Mouse (Mus musculus): ENCODE results near the gene Nt5c2. TPM values are rescaled to one million over a fixed set of nuclear protein-coding genes. Genes with fewer than 3 reads are reported as not detected.
"Not testable (repeated sequence)": the region's sequence is repeated elsewhere in the genome, so short reads cannot be mapped to it uniquely, and the experiment has no call there.

The Nt5c2 gene
- polyA plus RNA-seq, 1 experiment from 2014 or later: 45.3 TPM

DNA sequence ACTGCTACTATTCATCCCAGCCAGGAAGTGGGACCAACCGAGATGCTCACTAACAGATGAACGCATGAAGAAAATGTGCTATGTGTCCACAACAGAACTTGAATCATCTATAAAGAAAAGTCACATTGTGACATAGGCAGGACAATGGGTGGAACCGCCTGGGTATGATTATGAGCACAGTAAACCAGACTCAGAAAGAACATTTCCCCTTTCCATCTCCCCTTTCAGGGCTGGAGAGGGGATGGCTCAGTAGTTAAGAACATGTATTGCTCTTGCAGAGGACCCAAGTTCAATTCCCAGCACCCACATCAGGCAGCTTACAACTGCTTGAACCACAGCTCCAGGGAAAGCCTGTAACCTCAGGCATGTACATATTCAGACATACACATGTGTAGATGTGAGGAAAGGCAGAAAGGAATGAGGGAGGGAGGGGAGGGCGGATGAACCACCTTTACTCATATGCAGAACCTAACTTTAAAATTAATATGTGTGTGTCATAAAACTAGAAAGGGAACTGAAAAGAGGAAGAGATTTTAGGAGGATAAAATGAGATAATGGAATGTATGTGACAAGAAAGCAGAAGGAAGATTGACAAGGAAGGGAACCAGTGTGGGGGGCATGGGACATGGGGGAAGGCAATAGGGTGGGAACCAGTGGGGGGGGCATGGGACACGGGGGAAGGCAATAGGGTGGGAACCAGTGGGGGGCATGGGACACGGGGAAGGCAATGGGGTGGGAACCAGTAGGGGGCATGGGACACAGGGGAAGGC is 11.0 kb downstream of the Nt5c2 start:
- H3K4me1 ChIP-seq (ENCODE audit: insufficient read depth, low read depth, low read length): no peaks in the 10 kb centered on the region
- H3K27me3 ChIP-seq (replicated peaks; ENCODE audit: insufficient read depth, low read length): no peaks in the 10 kb centered on the region
- H3K9me3 ChIP-seq (ENCODE audit: low read length): no peaks in the 10 kb centered on the region
- ATAC-seq: no peak
- no peak for DNase-seq (ENCODE audit: low spot score)
- 61% methylated on average over 6 of the region's 6 CpGs for WGBS
- H3K9ac ChIP-seq (replicated peaks; ENCODE audit: low read depth): no peak overlapping the region
- TF ChIP-seq EP300 (IDR thresholded peaks at IDR 0.05): no peak
- TF ChIP-seq CTCF (IDR thresholded peaks at IDR 0.05): no peak
- no peak overlapping the region for H3K4me3 ChIP-seq (ENCODE audit: low read depth, low read length)
- no peaks in the 10 kb centered on the region for H3K36me3 ChIP-seq (ENCODE audit: insufficient read depth, low read length)
- H3K27ac ChIP-seq (ENCODE audit: low read length): no peak overlapping the region
- H3K4me2 ChIP-seq (replicated peaks; ENCODE audit: low read depth, low read length): no peak overlapping the region

- H3K9me3 ChIP-seq (ENCODE audit: low read length); H3K9ac ChIP-seq (replicated peaks; ENCODE audit: low read depth); H3K4me1 ChIP-seq (ENCODE audit: insufficient read depth, low read depth, low read length); DNase-seq (ENCODE audit: low spot score); H3K27me3 ChIP-seq (replicated peaks; ENCODE audit: insufficient read depth, low read length); H3K4me3 ChIP-seq (ENCODE audit: low read depth, low read length); H3K27ac ChIP-seq (ENCODE audit: low read length); H3K36me3 ChIP-seq (ENCODE audit: insufficient read depth, low read length); ATAC-seq; H3K4me2 ChIP-seq (replicated peaks; ENCODE audit: low read depth, low read length): not testable (repeated sequence)
- WGBS: 56% methylated on average over 2 of the region's 3 CpGs
Observed at GRCm38 (mm10) chr19:47000357-47000756, 14.6 kb downstream of the Nt5c2 start.

DNA sequence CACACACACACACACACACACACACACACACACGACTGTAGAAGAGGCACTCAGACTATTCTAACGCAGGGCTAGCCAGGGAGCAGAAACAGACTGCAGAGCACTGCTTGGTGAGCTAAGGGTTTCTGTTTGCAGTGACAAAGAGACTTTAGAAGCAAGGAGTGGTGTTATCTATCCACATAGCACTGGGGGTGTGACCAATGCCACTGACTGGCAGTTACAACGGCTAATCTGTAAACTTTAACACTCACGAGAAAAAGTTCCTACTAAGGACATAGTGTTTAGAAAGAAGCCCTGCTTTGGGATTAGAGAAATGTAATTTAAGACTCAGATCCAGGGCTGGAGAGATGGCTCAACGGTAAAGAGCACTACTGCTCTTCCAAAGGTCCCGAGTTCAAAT is 15.2 kb downstream of the Nt5c2 start:
- TF ChIP-seq CTCF (IDR thresholded peaks at IDR 0.05): no peak
- no peak for TF ChIP-seq EP300 (IDR thresholded peaks at IDR 0.05)
- Histone ChIP-seq H3K36me3 (ENCODE audit: insufficient read depth, low read length) (no peaks in the 10 kb centered on the region), H3K4me2 (replicated peaks; ENCODE audit: low read depth, low read length) (no peak overlapping the region), H3K27ac (ENCODE audit: low read length) (no peak overlapping the region), H3K9ac (replicated peaks; ENCODE audit: low read depth) (no peak overlapping the region), H3K27me3 (replicated peaks; ENCODE audit: insufficient read depth, low read length) (no peaks in the 10 kb centered on the region), H3K4me1 (ENCODE audit: insufficient read depth, low read depth, low read length) (no peaks in the 10 kb centered on the region), H3K4me3 (ENCODE audit: low read depth, low read length) (no peak overlapping the region), H3K9me3 (ENCODE audit: low read length) (no peaks in the 10 kb centered on the region)
- DNase-seq (ENCODE audit: low spot score) (no peak), ATAC-seq (no peak)
- WGBS: 61% methylated on average over 6 of the region's 6 CpGs

GRCm38 (mm10) chr19:46998953-46999352 is 16.0 kb downstream of the Nt5c2 start:
- Histone ChIP-seq H3K27ac (ENCODE audit: low read length) (no peak overlapping the region), H3K27me3 (replicated peaks; ENCODE audit: insufficient read depth, low read length) (no peaks in the 10 kb centered on the region), H3K4me1 (ENCODE audit: insufficient read depth, low read depth, low read length) (no peaks in the 10 kb centered on the region), H3K4me3 (ENCODE audit: low read depth, low read length) (no peak overlapping the region), H3K9ac (replicated peaks; ENCODE audit: low read depth) (no peak overlapping the region), H3K4me2 (replicated peaks; ENCODE audit: low read depth, low read length) (no peak overlapping the region), H3K9me3 (ENCODE audit: low read length) (no peaks in the 10 kb centered on the region), H3K36me3 (ENCODE audit: insufficient read depth, low read length) (no peaks in the 10 kb centered on the region)
- 81% methylated on average over 4 of the region's 4 CpGs for whole genome bisulfite sequencing
- ATAC-seq (no peak), DNase-seq (ENCODE audit: low spot score) (no peak)
- TF ChIP-seq CTCF (IDR thresholded peaks at IDR 0.05) (no peak), EP300 (IDR thresholded peaks at IDR 0.05) (no peak)

GRCm38 (mm10) chr19:46998168-46998870 is 16.6 kb downstream of the Nt5c2 start:
- no peak for DNase-seq (ENCODE audit: low spot score)
- no peak overlapping the region for H3K4me2 ChIP-seq (replicated peaks; ENCODE audit: low read depth, low read length)
- H3K36me3 ChIP-seq (ENCODE audit: insufficient read depth, low read length): no peaks in the 10 kb centered on the region
- 67% methylated on average over 8 of the region's 8 CpGs for WGBS
- H3K9me3 ChIP-seq (ENCODE audit: low read length): no peaks in the 10 kb centered on the region
- H3K4me1 ChIP-seq (ENCODE audit: insufficient read depth, low read depth, low read length): no peaks in the 10 kb centered on the region
- H3K9ac ChIP-seq (replicated peaks; ENCODE audit: low read depth): no peak overlapping the region
- ATAC-seq: no peak
- no peaks in the 10 kb centered on the region for H3K27me3 ChIP-seq (replicated peaks; ENCODE audit: insufficient read depth, low read length)
- no peak overlapping the region for H3K27ac ChIP-seq (ENCODE audit: low read length)
- H3K4me3 ChIP-seq (ENCODE audit: low read depth, low read length): no peak overlapping the region
- TF ChIP-seq CTCF (IDR thresholded peaks at IDR 0.05) (no peak), EP300 (IDR thresholded peaks at IDR 0.05) (no peak)

DNA sequence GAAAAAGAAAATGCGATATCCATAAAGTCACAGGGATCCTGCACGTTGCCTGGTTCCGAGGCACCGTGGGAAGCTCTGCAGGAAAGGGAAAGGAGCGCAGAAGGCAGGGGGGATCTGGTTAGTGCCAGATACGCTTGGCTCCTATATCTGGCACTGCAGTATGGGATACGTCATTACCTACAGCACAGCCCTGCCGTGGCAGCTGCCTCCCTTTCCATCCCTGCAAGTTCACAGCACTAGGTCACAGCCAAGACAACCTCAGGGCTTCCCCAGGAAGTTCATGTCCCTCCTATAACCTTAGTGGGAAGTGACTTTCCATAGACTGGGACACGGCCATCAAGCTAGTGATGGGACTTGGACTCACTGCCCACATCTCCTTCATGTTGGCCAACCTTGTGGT is 18.9 kb downstream of the Nt5c2 start:
- Histone ChIP-seq H3K9ac (replicated peaks; ENCODE audit: low read depth) (no peak overlapping the region), H3K9me3 (ENCODE audit: low read length) (no peaks in the 10 kb centered on the region), H3K4me1 (ENCODE audit: insufficient read depth, low read depth, low read length) (no peaks in the 10 kb centered on the region), H3K27ac (ENCODE audit: low read length) (no peak overlapping the region), H3K4me3 (ENCODE audit: low read depth, low read length) (no peak overlapping the region), H3K36me3 (ENCODE audit: insufficient read depth, low read length) (no peaks in the 10 kb centered on the region), H3K4me2 (replicated peaks; ENCODE audit: low read depth, low read length) (no peak overlapping the region), H3K27me3 (replicated peaks; ENCODE audit: insufficient read depth, low read length) (no peaks in the 10 kb centered on the region)
- TF ChIP-seq EP300 (IDR thresholded peaks at IDR 0.05) (no peak), CTCF (IDR thresholded peaks at IDR 0.05) (no peak)
- no peak for ATAC-seq
- DNase-seq (ENCODE audit: low spot score): no peak
- WGBS: 79% methylated on average over 9 of the region's 9 CpGs

Measured in lung, postnatal 0 days (tissue).